12 mouse cellular contexts compared by ENCODE assay signal in genomic region chr4:127549018-127549417, GRCm38 (mm10).
DNase-seq lines count a peak whose midpoint lies in the region; TF ChIP-seq lines count a peak whose summit lies in the region.
"Had no signal": no experiment of that assay in that cellular context is flagged by ENCODE, and none has a peak within 500 bp of the region (broad histone marks: within the 10 kb centered on the region; RNA-seq: fewer than 3 reads in every experiment).

No protein-coding gene starts in this region.

- no peaks in the 10 kb centered on the region for H3K27me3 ChIP-seq in kidney, adult 2 months (replicated peaks; ENCODE audit: control insufficient read depth, insufficient read depth, low read length)
- H3K27me3 ChIP-seq: limb, embryonic 15.5 days; lung, embryonic 15.5 days had no signal

- H3K27ac ChIP-seq in kidney, adult 2 months (ENCODE audit: insufficient read depth, low read depth, low read length), result no peak overlapping the region
- H3K27ac ChIP-seq: heart, embryonic 10.5 days; limb, embryonic 15.5 days; lung, embryonic 15.5 days had no signal

- no peaks in the 10 kb centered on the region for H3K4me1 ChIP-seq in kidney, adult 2 months (ENCODE audit: control insufficient read depth, insufficient read depth, low read length)
- H3K4me1 ChIP-seq: heart, embryonic 10.5 days; limb, embryonic 15.5 days; lung, embryonic 15.5 days had no signal

- H3K4me3 ChIP-seq in kidney, adult 2 months (ENCODE audit: insufficient read depth, low read depth, low read length), result no peak overlapping the region
- H3K4me3 ChIP-seq: heart, embryonic 10.5 days; limb, embryonic 15.5 days had no signal

- no peak for TF ChIP-seq CTCF in kidney, adult 2 months (conservative IDR thresholded peaks at IDR 0.05; ENCODE audit: insufficient read depth, insufficient read length, low read depth, low read length)

- no peaks in the 10 kb centered on the region for H3K36me3 ChIP-seq in kidney, adult 2 months (ENCODE audit: control insufficient read depth, insufficient read depth, low read length)
- H3K36me3 ChIP-seq: heart, embryonic 10.5 days; limb, embryonic 15.5 days; lung, embryonic 15.5 days had no signal

- 72% methylated on average over 6 of the region's 6 CpGs for WGBS in kidney, adult 2 months

- DNase-seq in embryo, embryonic 10.5 days (ENCODE audit: low spot score), result peak; percentile 17
- DNase-seq in embryo, embryonic 11 days, result no peak
- peak; percentile 20 for DNase-seq in retina, embryonic 14.5 days (ENCODE audit: low spot score)
- DNase-seq in retina, postnatal 1 day, result no peak
- DNase-seq in mesoderm, embryonic 11.5 days (ENCODE audit: low read depth, low spot score), result peak; percentile 23
- DNase-seq in right cerebral cortex, adult 18-20 months, result no peak
- no peak for DNase-seq in kidney, adult 8-10 months
- DNase-seq in kidney, adult 2 months, result no peak
- DNase-seq: kidney, postnatal 25 days had no signal

- no peak for TF ChIP-seq POLR2A in kidney, adult 2 months (IDR thresholded peaks at IDR 0.05; ENCODE audit: low read depth, low read length)

Comparison
In these comparisons a context has a peak if more than half of its experiments do, and no peak if none do; other contexts are left out.
1. DNase-seq: peak in embryo, embryonic 10.5 days (single experiment), retina, embryonic 14.5 days (single experiment) and mesoderm, embryonic 11.5 days (single experiment); none in embryo, embryonic 11 days (single experiment), retina, postnatal 1 day (single experiment), right cerebral cortex, adult 18-20 months (single experiment), kidney, adult 8-10 months (0 of 2) and kidney, adult 2 months (single experiment).